Comparison of ENCODE assay signal across 30 mouse cellular contexts in the genomic region with DNA sequence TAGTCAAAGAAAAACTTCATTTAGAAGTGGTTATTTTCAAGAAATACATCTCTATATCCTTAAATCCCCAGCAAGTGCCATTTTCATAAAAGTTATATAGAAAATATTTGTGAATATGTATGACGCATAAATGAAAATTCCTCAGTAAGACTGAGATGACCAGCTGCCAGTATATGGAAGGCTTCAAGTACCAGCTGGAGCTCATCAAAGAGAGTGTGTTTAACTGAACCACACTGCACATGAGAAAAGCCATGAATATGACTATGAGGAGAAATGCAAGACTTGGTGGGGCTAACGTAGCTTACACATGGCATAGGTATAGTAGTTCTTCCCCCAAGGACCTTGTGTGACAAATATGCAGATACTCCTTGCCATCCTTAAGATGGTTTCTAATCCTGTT.
"Had no signal": no experiment of that assay in that cellular context is flagged by ENCODE, and none has a peak within 500 bp of the region (broad histone marks: within the 10 kb centered on the region; RNA-seq: fewer than 3 reads in every experiment).

No protein-coding gene starts in this region.

- H3K36me3 ChIP-seq: limb, embryonic 10.5 days; limb, embryonic 12.5 days; limb, embryonic 13.5 days; limb, embryonic 15.5 days; liver, embryonic 12.5 days; liver, embryonic 13.5 days; liver, embryonic 15.5 days; lung, embryonic 15.5 days; midbrain, embryonic 10.5 days; midbrain, embryonic 12.5 days; midbrain, embryonic 13.5 days; midbrain, embryonic 15.5 days; neural tube, embryonic 12.5 days had no signal

- H3K9me3 ChIP-seq: limb, embryonic 10.5 days; limb, embryonic 12.5 days; limb, embryonic 13.5 days; limb, embryonic 15.5 days; liver, embryonic 12.5 days; liver, embryonic 13.5 days; liver, embryonic 15.5 days; lung, embryonic 15.5 days; megakaryocyte, embryonic 14.5 days; midbrain, embryonic 10.5 days; midbrain, embryonic 12.5 days; midbrain, embryonic 13.5 days; midbrain, embryonic 15.5 days; neural tube, embryonic 12.5 days had no signal

- H3K27ac ChIP-seq: limb, embryonic 10.5 days; limb, embryonic 12.5 days; limb, embryonic 13.5 days; limb, embryonic 15.5 days; liver, embryonic 12.5 days; liver, embryonic 13.5 days; liver, embryonic 14.5 days; liver, embryonic 15.5 days; lung, embryonic 15.5 days; macrophage; midbrain, embryonic 10.5 days; midbrain, embryonic 12.5 days; midbrain, embryonic 13.5 days; midbrain, embryonic 15.5 days; neural tube, embryonic 12.5 days had no signal

- H3K4me3 ChIP-seq: limb, embryonic 10.5 days; limb, embryonic 12.5 days; limb, embryonic 13.5 days; limb, embryonic 15.5 days; liver, embryonic 12.5 days; liver, embryonic 13.5 days; liver, embryonic 15.5 days; lung, embryonic 15.5 days; megakaryocyte, embryonic 14.5 days; midbrain, embryonic 10.5 days; midbrain, embryonic 12.5 days; midbrain, embryonic 13.5 days; midbrain, embryonic 15.5 days; myocyte; neural tube, embryonic 12.5 days had no signal

- H3K27me3 ChIP-seq: limb, embryonic 12.5 days; limb, embryonic 13.5 days; limb, embryonic 15.5 days; liver, embryonic 12.5 days; liver, embryonic 13.5 days; liver, embryonic 15.5 days; lung, embryonic 15.5 days; megakaryocyte, embryonic 14.5 days; midbrain, embryonic 12.5 days; midbrain, embryonic 13.5 days; midbrain, embryonic 15.5 days; neural tube, embryonic 12.5 days had no signal

- DNase-seq: left cerebral cortex, postnatal 4 days; liver; liver, embryonic 13.5 days; liver, postnatal 0 days; lung, adult 18-20 months; lung, adult 2 months; lung, postnatal 10 days; lung, postnatal 14 days; lung, postnatal 4 days; midbrain, embryonic 14.5 days had no signal

- H3K4me1 ChIP-seq: limb, embryonic 10.5 days; limb, embryonic 12.5 days; limb, embryonic 13.5 days; limb, embryonic 15.5 days; liver, embryonic 12.5 days; liver, embryonic 13.5 days; liver, embryonic 15.5 days; lung, embryonic 15.5 days; megakaryocyte, embryonic 14.5 days; midbrain, embryonic 10.5 days; midbrain, embryonic 12.5 days; midbrain, embryonic 13.5 days; midbrain, embryonic 15.5 days; neural tube, embryonic 12.5 days had no signal

- ATAC-seq: liver, embryonic 12.5 days; liver, postnatal 0 days; lung, postnatal 0 days; midbrain, embryonic 13.5 days; midbrain, embryonic 15.5 days; midbrain, embryonic 16.5 days had no signal

- H3K9ac ChIP-seq: limb, embryonic 12.5 days; limb, embryonic 13.5 days; limb, embryonic 15.5 days; liver, embryonic 12.5 days; liver, embryonic 13.5 days; liver, embryonic 14.5 days; liver, embryonic 15.5 days; liver, postnatal 0 days; lung, embryonic 15.5 days; midbrain, embryonic 12.5 days; midbrain, embryonic 13.5 days; midbrain, embryonic 15.5 days; neural tube, embryonic 12.5 days had no signal

- H3K4me2 ChIP-seq: limb, embryonic 12.5 days; limb, embryonic 13.5 days; limb, embryonic 15.5 days; liver, embryonic 11.5 days; liver, embryonic 12.5 days; liver, embryonic 13.5 days; liver, embryonic 15.5 days; lung, embryonic 15.5 days; midbrain, embryonic 11.5 days; midbrain, embryonic 12.5 days; midbrain, embryonic 13.5 days; midbrain, embryonic 15.5 days; neural tube, embryonic 12.5 days had no signal
